Mouse (Mus musculus): Measurements from ENCODE around the gene Rab32.

DNA sequence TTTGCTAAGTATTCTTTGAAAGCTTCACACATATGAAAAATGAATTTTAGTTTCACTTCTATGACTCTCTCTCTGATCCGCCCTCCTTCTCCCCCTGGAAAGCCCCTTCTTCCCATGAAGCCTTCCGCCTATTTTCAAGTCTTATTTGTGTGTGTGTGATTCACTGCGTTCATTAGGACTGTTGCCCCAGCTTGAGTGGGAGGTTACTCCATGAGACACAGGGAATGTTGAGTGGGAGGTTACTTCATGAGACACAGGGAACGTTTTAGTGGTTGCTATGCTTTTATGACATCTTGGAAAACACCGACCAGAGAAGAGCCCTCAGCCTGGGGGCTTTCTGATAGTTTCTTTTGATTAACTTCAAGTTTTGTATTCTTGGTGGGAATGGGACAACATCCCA is 11.4 kb downstream of the Rab32 start:
- TF ChIP-seq POLR2A (IDR thresholded peaks at IDR 0.05; ENCODE audit: insufficient read depth, low read length) (no peak), CTCF (IDR thresholded peaks at IDR 0.05; ENCODE audit: low read depth, low read length) (no peak), EP300 (IDR thresholded peaks at IDR 0.05; ENCODE audit: insufficient read depth, low read depth, low read length) (no peak)

Data from ES-Bruce4 (cell line).